Mouse (Mus musculus): Measurements from ENCODE around the gene Park7. TPM values are rescaled to one million over a fixed set of nuclear protein-coding genes. Genes with fewer than 3 reads are reported as not detected.
"Not testable (repeated sequence)": the region's sequence is repeated elsewhere in the genome, so short reads cannot be mapped to it uniquely, and the experiment has no call there.

Park7 gene
- polyA plus RNA-seq, 1 experiment, result 70.5 TPM

- H3K4me3 ChIP-seq (ENCODE audit: low read depth, low read length), result no peak overlapping the region
- H3K27ac ChIP-seq (ENCODE audit: insufficient read depth, low read depth, low read length), result no peak overlapping the region
- no peaks in the 10 kb centered on the region for H3K27me3 ChIP-seq (ENCODE audit: control insufficient read depth, insufficient read depth, low read length)
- WGBS, result 92% methylated on average over 5 of the region's 5 CpGs
- H3K36me3 ChIP-seq (ENCODE audit: control insufficient read depth, insufficient read depth, low read length), result no peaks in the 10 kb centered on the region
- H3K4me1 ChIP-seq (ENCODE audit: control insufficient read depth, insufficient read depth, insufficient read length, low read length), result peaks cover 6% of the 10 kb centered on the region; the same call in 1 of the 2 replicates
- TF ChIP-seq CTCF (IDR thresholded peaks at IDR 0.05; ENCODE audit: extremely low read depth, insufficient read length, insufficient replicate concordance, low read depth, low read length) (no peak), POLR2A (IDR thresholded peaks at IDR 0.05; ENCODE audit: low read depth, low read length) (no peak)
Observed at GRCm38 (mm10) chr4:150880364-150880763, 33.9 kb downstream of the Park7 start.

GRCm38 (mm10) chr4:150879631-150880030, 34.6 kb downstream of the Park7 start:
- H3K36me3 ChIP-seq (ENCODE audit: control insufficient read depth, insufficient read depth, low read length), result no peaks in the 10 kb centered on the region
- peaks cover 6% of the 10 kb centered on the region; the same call in 1 of the 2 replicates for H3K4me1 ChIP-seq (ENCODE audit: control insufficient read depth, insufficient read depth, insufficient read length, low read length)
- no peak overlapping the region for H3K4me3 ChIP-seq (ENCODE audit: low read depth, low read length)
- H3K27ac ChIP-seq (ENCODE audit: insufficient read depth, low read depth, low read length), result no peak overlapping the region
- H3K27me3 ChIP-seq (ENCODE audit: control insufficient read depth, insufficient read depth, low read length), result no peaks in the 10 kb centered on the region
- 97% methylated on average over 22 of the region's 22 CpGs for WGBS
- no peak for TF ChIP-seq POLR2A (IDR thresholded peaks at IDR 0.05; ENCODE audit: low read depth, low read length)
- TF ChIP-seq CTCF (IDR thresholded peaks at IDR 0.05; ENCODE audit: extremely low read depth, insufficient read length, insufficient replicate concordance, low read depth, low read length), result no peak

GRCm38 (mm10) chr4:150875393-150875792, 38.8 kb downstream of the Park7 start:
- Histone ChIP-seq H3K36me3 (ENCODE audit: control insufficient read depth, insufficient read depth, low read length) (no peaks in the 10 kb centered on the region), H3K4me3 (ENCODE audit: low read depth, low read length) (no peak overlapping the region), H3K27me3 (ENCODE audit: control insufficient read depth, insufficient read depth, low read length) (no peaks in the 10 kb centered on the region), H3K4me1 (ENCODE audit: control insufficient read depth, insufficient read depth, insufficient read length, low read length) (no peaks in the 10 kb centered on the region; the same call in 1 of the 2 replicates), H3K27ac (ENCODE audit: insufficient read depth, low read depth, low read length) (no peak overlapping the region)
- 40% methylated on average over 10 of the region's 10 CpGs for WGBS
- TF ChIP-seq POLR2A (IDR thresholded peaks at IDR 0.05; ENCODE audit: low read depth, low read length) (no peak), CTCF (IDR thresholded peaks at IDR 0.05; ENCODE audit: extremely low read depth, insufficient read length, insufficient replicate concordance, low read depth, low read length) (no peak)

GRCm38 (mm10) chr4:150874416-150874815, 39.8 kb downstream of the Park7 start:
- not testable (repeated sequence) for H3K4me3 ChIP-seq (ENCODE audit: low read depth, low read length)
- 61% methylated on average over 4 of the region's 4 CpGs for WGBS

GRCm38 (mm10) chr4:150872681-150873080, 41.6 kb downstream of the Park7 start:
- H3K27ac ChIP-seq (ENCODE audit: insufficient read depth, low read depth, low read length), result no peak overlapping the region
- peaks cover 7% of the 10 kb centered on the region; the same call in 1 of the 2 replicates for H3K36me3 ChIP-seq (ENCODE audit: control insufficient read depth, insufficient read depth, low read length)
- H3K4me1 ChIP-seq (ENCODE audit: control insufficient read depth, insufficient read depth, insufficient read length, low read length), result no peaks in the 10 kb centered on the region; the same call in 1 of the 2 replicates
- WGBS, result 77% methylated on average over 8 of the region's 8 CpGs
- H3K27me3 ChIP-seq (ENCODE audit: control insufficient read depth, insufficient read depth, low read length), result no peaks in the 10 kb centered on the region
- no peak for TF ChIP-seq POLR2A (IDR thresholded peaks at IDR 0.05; ENCODE audit: low read depth, low read length)
- TF ChIP-seq CTCF (IDR thresholded peaks at IDR 0.05; ENCODE audit: extremely low read depth, insufficient read length, insufficient replicate concordance, low read depth, low read length), result no peak
- H3K4me3 ChIP-seq (ENCODE audit: low read depth, low read length), result no peak overlapping the region

More at GRCm38 (mm10) chr4:150874416-150874815, 39.8 kb downstream of the Park7 start:
- H3K27me3 ChIP-seq (ENCODE audit: control insufficient read depth, insufficient read depth, low read length); H3K27ac ChIP-seq (ENCODE audit: insufficient read depth, low read depth, low read length); H3K4me1 ChIP-seq (ENCODE audit: control insufficient read depth, insufficient read depth, insufficient read length, low read length); H3K36me3 ChIP-seq (ENCODE audit: control insufficient read depth, insufficient read depth, low read length): not testable (repeated sequence)

GRCm38 (mm10) chr4:150872139-150872651, 42.0 kb downstream of the Park7 start:
- no peaks in the 10 kb centered on the region for H3K27me3 ChIP-seq (ENCODE audit: control insufficient read depth, insufficient read depth, low read length)
- H3K27ac ChIP-seq (ENCODE audit: insufficient read depth, low read depth, low read length), result no peak overlapping the region
- H3K4me3 ChIP-seq (ENCODE audit: low read depth, low read length), result no peak overlapping the region
- H3K4me1 ChIP-seq (ENCODE audit: control insufficient read depth, insufficient read depth, insufficient read length, low read length), result no peaks in the 10 kb centered on the region; the same call in 1 of the 2 replicates
- 62% methylated on average over 9 of the region's 9 CpGs for WGBS
- TF ChIP-seq POLR2A (IDR thresholded peaks at IDR 0.05; ENCODE audit: low read depth, low read length), result no peak
- TF ChIP-seq CTCF (IDR thresholded peaks at IDR 0.05; ENCODE audit: extremely low read depth, insufficient read length, insufficient replicate concordance, low read depth, low read length), result no peak
- H3K36me3 ChIP-seq (ENCODE audit: control insufficient read depth, insufficient read depth, low read length), result peaks cover 12% of the 10 kb centered on the region; the same call in 1 of the 2 replicates

GRCm38 (mm10) chr4:150871392-150872138, 42.7 kb downstream of the Park7 start:
- no peaks in the 10 kb centered on the region; the same call in 1 of the 2 replicates for H3K4me1 ChIP-seq (ENCODE audit: control insufficient read depth, insufficient read depth, insufficient read length, low read length)
- H3K4me3 ChIP-seq (ENCODE audit: low read depth, low read length), result no peak overlapping the region
- H3K36me3 ChIP-seq (ENCODE audit: control insufficient read depth, insufficient read depth, low read length), result peaks cover 18% of the 10 kb centered on the region
- H3K27me3 ChIP-seq (ENCODE audit: control insufficient read depth, insufficient read depth, low read length), result no peaks in the 10 kb centered on the region
- TF ChIP-seq CTCF (IDR thresholded peaks at IDR 0.05; ENCODE audit: extremely low read depth, insufficient read length, insufficient replicate concordance, low read depth, low read length) (no peak), POLR2A (IDR thresholded peaks at IDR 0.05; ENCODE audit: low read depth, low read length) (no peak)
- WGBS, result 55% methylated on average over 10 of the region's 10 CpGs
- peak overlapping the region; percentile 42; the same call in 1 of the 2 replicates for H3K27ac ChIP-seq (ENCODE audit: insufficient read depth, low read depth, low read length)

All from small intestine, adult 2 months (tissue).